Mouse (Mus musculus) C2C12 (cell line): ENCODE measurements around the gene Tnfsf10. TPM values are rescaled to one million over a fixed set of nuclear protein-coding genes. Genes with fewer than 3 reads are reported as not detected.

ENCODE experiments used
- H3K27me3 ChIP-seq: one replicate; pipeline ENCODE4 v1.6.1; 2011; ENCODE audit not compliant: control insufficient read depth, insufficient read depth, insufficient read length
- H3K36me3 ChIP-seq: one replicate; pipeline ENCODE4 v1.6.1; 2011; ENCODE audit not compliant: control insufficient read depth, insufficient read depth
- H3K4me3 ChIP-seq: one replicate; pipeline ENCODE4 v1.5.1; 2011; ENCODE audit warnings: mild to moderate bottlenecking, control low read depth; ENCODE audit not compliant: poor library complexity, insufficient read depth, severe bottlenecking
- H3K79me2 ChIP-seq: one replicate; pipeline ENCODE4 v1.6.1; 2011; ENCODE audit not compliant: control insufficient read depth, insufficient read depth
- H3K79me3 ChIP-seq: one replicate; pipeline ENCODE4 v1.6.1; 2011; ENCODE audit warnings: low read depth, control low read depth
- H3ac ChIP-seq: one replicate; pipeline ENCODE3; 2011; ENCODE audit warnings: low read depth; ENCODE audit not compliant: control insufficient read depth, insufficient read length
- CEBPB ChIP-seq: IDR thresholded peaks from one replicate; pipeline ENCODE4 v1.6.1; 2011; ENCODE audit warnings: low read depth, mild to moderate bottlenecking, control low read depth, moderate library complexity
- CTCF ChIP-seq: IDR thresholded peaks from one replicate; pipeline ENCODE4 v1.5.1; 2011; ENCODE audit not compliant: control insufficient read depth, insufficient read depth, insufficient read length
- FOSL1 ChIP-seq: IDR thresholded peaks from one replicate; pipeline ENCODE4 v1.8.0; 2011; ENCODE audit warnings: mild to moderate bottlenecking, low read length; ENCODE audit not compliant: poor library complexity, insufficient read depth, severe bottlenecking
- MAX ChIP-seq: IDR thresholded peaks from one replicate; pipeline ENCODE4 v1.6.1; 2011; ENCODE audit warnings: mild to moderate bottlenecking, control low read depth
- MYOD1 ChIP-seq: IDR thresholded peaks from one replicate; pipeline ENCODE4 v1.6.1; 2011; ENCODE audit warnings: low read depth; ENCODE audit not compliant: control insufficient read depth, insufficient read length
- MYOG ChIP-seq: IDR thresholded peaks from one replicate; pipeline ENCODE4 v1.6.1; 2011; ENCODE audit not compliant: control insufficient read depth, insufficient read length; ENCODE audit errors: extremely low read depth
- USF1 ChIP-seq: IDR thresholded peaks from one replicate; pipeline ENCODE4 v1.6.1; 2011; ENCODE audit warnings: low read depth, mild to moderate bottlenecking, control low read depth, moderate library complexity
- polyA plus RNA-seq: library from polyadenylated mRNA; unstranded; fragments of >200 nt; fragmentation: generic; extraction: Trizol; gene quantifications from one replicate; pipeline ENCODE4 v1.2.1, GENCODE M21; 2012; ENCODE audit warnings: missing spikeins

The Tnfsf10 gene
- polyA plus RNA-seq, 1 experiment: not detected

DNA sequence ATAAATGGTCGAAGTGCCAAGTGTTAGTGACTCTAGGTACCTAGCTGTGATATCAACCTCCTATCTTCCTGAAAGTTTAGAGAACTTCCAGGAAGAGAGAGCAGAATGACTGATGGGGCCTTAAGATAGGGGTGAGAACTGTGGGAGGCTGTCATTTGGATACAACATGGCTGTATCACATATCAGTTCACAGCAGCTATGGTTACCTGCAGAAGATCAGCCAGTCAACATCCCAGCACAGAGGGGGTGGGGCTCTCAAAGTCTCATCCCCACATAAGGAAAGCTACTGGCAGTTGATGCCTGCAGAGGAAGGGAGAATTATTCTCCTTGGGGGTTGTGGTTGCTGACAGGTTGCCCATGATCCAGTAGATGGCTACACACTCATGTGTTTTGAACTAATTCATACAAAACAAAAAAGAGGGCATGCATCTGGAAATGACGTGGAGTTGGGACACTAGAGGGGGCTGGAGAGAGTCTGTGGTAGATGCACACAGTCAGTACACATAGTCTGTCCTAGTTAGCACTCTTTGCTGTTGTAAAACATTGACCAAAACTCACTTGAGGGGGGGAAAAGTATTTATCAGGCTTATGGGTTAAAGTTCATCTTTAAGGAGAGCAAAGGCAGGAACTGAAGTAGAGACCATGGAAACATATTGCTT lies 2.2 kb upstream of the Tnfsf10 start:
- H3K36me3 ChIP-seq: no peaks in the 10 kb centered on the region
- no peak overlapping the region for H3ac ChIP-seq
- H3K79me3 ChIP-seq: no peaks in the 10 kb centered on the region
- no peak overlapping the region for H3K4me3 ChIP-seq
- H3K79me2 ChIP-seq: no peaks in the 10 kb centered on the region
- TF ChIP-seq USF1 (no peak), MYOG (no peak), MYOD1 (no peak), CTCF (no peak), MAX (no peak), FOSL1 (no peak), CEBPB (no peak)
- no peaks in the 10 kb centered on the region for H3K27me3 ChIP-seq

DNA sequence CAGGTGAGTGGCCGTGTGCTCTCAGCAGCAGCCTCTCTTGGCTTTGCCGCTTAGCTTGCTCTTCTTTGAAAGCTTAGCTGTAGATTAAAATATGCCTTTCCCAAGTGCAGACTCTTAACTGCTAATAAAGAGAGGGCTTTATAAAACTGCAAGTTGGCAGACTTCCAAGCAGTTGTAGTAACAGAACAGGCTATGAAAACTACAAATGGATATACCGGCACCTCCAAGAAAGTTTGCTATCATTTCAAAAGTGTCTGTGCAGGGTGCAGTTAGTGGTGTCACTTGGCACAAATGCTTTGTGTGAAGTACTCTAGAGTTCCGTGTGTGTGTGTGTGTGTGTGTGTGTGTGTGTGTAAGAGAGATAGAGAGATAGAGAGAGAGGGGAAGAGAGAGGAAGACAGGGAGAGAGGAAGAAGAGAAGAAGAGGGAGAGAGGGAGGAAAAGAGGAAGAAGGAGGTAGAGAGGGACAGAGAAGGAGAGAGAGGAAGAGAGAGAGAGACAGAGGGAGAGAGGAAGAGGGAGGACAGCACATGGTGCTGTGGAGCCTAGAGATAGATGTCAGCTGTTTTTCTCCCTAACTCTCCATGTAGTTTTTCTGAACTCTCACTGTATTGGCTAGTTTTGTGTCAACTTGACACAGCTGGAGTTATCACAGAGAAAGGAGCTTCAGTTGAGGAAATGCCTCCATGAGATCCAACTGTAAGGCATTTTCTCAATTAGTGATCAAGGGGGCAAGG lies 628 bp downstream of the Tnfsf10 start:
- Histone ChIP-seq H3ac (no peak overlapping the region), H3K27me3 (peaks cover under 1% of the 10 kb centered on the region), H3K79me3 (no peaks in the 10 kb centered on the region), H3K79me2 (no peaks in the 10 kb centered on the region), H3K36me3 (no peaks in the 10 kb centered on the region), H3K4me3 (no peak overlapping the region)
- TF ChIP-seq MAX (no peak), CEBPB (no peak), FOSL1 (no peak), MYOG (no peak), CTCF (no peak), USF1 (no peak), MYOD1 (no peak)

DNA sequence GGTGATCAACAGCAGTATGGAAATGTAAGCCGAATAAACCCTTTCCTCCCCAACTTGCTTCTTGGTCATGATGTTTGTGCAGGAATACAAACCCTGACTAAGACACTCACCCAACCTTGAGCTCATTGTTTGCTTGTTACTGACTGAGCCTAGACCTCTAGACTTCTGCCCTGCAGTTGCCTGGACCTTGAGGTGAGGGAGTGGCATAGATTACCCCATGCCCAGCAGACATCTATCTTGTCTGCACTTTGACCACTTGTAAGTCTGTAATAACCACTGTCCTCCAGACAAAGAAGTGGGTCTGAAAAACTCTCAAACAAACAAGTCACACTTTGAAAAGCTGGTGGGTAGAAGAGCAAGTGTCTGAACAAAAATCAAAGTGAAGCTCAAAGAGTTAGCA lies 2.8 kb downstream of the Tnfsf10 start:
- peaks cover 4% of the 10 kb centered on the region for H3K27me3 ChIP-seq
- no peak overlapping the region for H3ac ChIP-seq
- TF ChIP-seq CEBPB (no peak), MAX (no peak), MYOD1 (no peak), CTCF (no peak), FOSL1 (no peak), USF1 (no peak), MYOG (no peak)
- H3K4me3 ChIP-seq: no peak overlapping the region
- no peaks in the 10 kb centered on the region for H3K36me3 ChIP-seq
- H3K79me3 ChIP-seq: no peaks in the 10 kb centered on the region
- no peaks in the 10 kb centered on the region for H3K79me2 ChIP-seq

DNA sequence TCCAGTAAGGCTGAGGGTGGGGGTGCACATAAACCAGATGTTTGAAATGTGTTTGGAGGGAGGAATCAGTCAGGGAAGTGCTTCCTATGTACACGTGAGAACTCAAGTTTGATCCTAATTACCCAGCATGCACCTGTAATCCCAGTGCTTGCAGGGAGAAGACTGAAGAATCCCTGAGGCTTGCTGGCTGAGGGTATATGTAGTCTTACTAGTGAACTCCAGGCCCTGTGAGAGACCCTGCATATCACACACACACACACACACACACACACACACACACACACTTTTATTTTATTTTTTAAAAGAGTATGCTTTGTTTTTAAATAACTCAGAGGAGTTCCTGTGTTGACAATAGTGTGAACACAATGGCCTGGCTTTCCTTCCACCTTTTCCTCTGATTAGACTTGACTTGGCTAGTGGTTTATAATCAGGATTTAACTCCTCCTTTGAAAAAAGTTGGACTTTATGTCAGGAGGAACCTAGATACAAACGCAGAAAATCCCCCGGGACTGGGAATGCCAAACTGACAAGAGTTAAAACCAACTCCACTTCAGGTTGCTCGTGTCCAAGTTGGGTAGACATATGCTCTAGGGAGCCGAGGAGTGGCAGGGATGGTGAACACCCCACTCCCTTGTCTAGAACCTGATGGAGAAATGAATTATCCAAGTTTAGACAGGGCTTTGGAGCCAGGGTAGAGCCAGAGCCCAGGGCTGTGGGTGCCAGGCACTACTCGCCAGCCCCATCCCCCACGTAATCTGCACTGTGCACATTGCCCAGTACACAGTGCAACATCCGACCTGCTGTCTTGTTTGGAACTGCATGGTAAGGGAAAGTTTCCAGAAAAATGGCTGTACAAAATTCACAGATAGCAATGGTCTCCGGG lies 4.0 kb downstream of the Tnfsf10 start:
- Histone ChIP-seq H3K36me3 (no peaks in the 10 kb centered on the region), H3K79me2 (no peaks in the 10 kb centered on the region), H3K27me3 (peaks cover 4% of the 10 kb centered on the region), H3ac (no peak overlapping the region), H3K79me3 (no peaks in the 10 kb centered on the region), H3K4me3 (no peak overlapping the region)
- no peak for TF ChIP-seq CTCF
- no peak for TF ChIP-seq FOSL1
- TF ChIP-seq MYOG: no peak
- TF ChIP-seq USF1: no peak
- no peak for TF ChIP-seq MYOD1
- TF ChIP-seq CEBPB: no peak
- TF ChIP-seq MAX: no peak

DNA sequence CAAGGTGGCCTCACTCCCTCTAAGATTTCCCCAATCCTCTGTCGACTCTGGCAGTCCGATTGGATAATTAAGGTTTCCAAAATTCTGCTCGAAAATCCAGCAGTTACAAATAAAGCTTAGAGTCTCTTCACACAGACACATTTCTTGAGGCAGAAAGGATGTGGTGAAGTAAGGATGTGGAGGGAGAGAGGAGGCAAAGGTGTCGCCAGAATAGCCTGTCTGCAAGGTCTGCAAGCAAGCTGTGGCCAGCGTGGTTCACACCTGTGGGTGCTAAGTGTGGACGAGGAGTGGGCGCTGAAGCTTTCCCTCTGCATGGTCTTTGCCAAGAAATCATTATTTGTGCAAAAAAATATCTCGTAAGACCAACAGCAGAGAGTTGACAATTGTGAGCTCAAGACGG lies 5.8 kb downstream of the Tnfsf10 start:
- Histone ChIP-seq H3K27me3 (peaks cover 4% of the 10 kb centered on the region), H3K36me3 (no peaks in the 10 kb centered on the region), H3K79me3 (no peaks in the 10 kb centered on the region), H3K4me3 (no peak overlapping the region), H3ac (no peak overlapping the region), H3K79me2 (no peaks in the 10 kb centered on the region)
- no peak for TF ChIP-seq USF1
- TF ChIP-seq MYOG: no peak
- no peak for TF ChIP-seq CEBPB
- no peak for TF ChIP-seq MYOD1
- no peak for TF ChIP-seq MAX
- TF ChIP-seq CTCF: no peak
- TF ChIP-seq FOSL1: no peak
